Mouse (Mus musculus): ENCODE results near the gene Sec61a2. TPM values are rescaled to one million over a fixed set of nuclear protein-coding genes. Genes with fewer than 3 reads are reported as not detected.

The Sec61a2 gene
- polyA plus RNA-seq, 1 experiment, result 28.2 TPM

DNA sequence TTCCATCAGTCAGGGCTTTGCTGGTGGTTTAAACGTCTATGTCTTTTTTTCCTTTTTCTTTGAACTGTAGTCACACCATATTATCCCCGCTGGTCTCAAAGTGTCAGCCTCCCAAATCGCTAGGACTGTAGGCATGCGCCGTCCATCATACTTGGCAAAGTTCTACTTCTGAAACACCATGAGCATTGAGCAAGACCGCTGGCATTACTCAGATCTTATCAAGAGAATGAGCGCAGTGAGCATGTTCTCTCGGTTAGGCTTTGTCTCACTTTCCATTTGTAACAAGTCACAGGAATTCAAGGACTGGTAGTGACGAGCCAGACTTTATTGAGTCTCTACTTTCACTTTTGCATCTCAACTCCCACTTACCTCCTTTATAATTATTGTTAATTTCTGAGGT is 44.1 kb downstream of the Sec61a2 start:
- Histone ChIP-seq H3K4me2 (ENCODE audit: low read depth) (no peak overlapping the region), H3K27me3 (ENCODE audit: control insufficient read depth, insufficient read depth, insufficient read length) (no peaks in the 10 kb centered on the region), H3K36me3 (ENCODE audit: control insufficient read depth, insufficient read depth) (peaks cover 5% of the 10 kb centered on the region), H3ac (ENCODE audit: control insufficient read depth, insufficient read length) (no peak overlapping the region), H3K79me2 (ENCODE audit: control insufficient read depth, insufficient read depth) (peaks cover 52% of the 10 kb centered on the region), H3K4me3 (no peak overlapping the region)
- no peak for TF ChIP-seq MAX (IDR thresholded peaks at IDR 0.05; ENCODE audit: low read depth)
- no peak for TF ChIP-seq MYOD1 (IDR thresholded peaks at IDR 0.05; ENCODE audit: control insufficient read depth in 1 of 3, insufficient read length in 2 of 3, low read depth in 2 of 3)
- TF ChIP-seq TCF3 (IDR thresholded peaks at IDR 0.05; ENCODE audit: insufficient read length, low read depth), result no peak
- TF ChIP-seq E2F4 (IDR thresholded peaks at IDR 0.05; ENCODE audit: insufficient read depth), result no peak
- TF ChIP-seq TCF12 (IDR thresholded peaks at IDR 0.05; ENCODE audit: insufficient read depth, poor library complexity, severe bottlenecking), result no peak
- no peak for TF ChIP-seq POLR2AphosphoS2 (IDR thresholded peaks at IDR 0.05; ENCODE audit: insufficient read length, low read depth)
- no peak for TF ChIP-seq SRF (IDR thresholded peaks at IDR 0.05; ENCODE audit: control insufficient read depth, insufficient read length, low read depth)
- no peak for TF ChIP-seq CEBPB (IDR thresholded peaks at IDR 0.05; ENCODE audit: insufficient read depth, poor library complexity, severe bottlenecking)
- TF ChIP-seq USF1 (IDR thresholded peaks at IDR 0.05; ENCODE audit: low read depth), result no peak
- TF ChIP-seq POLR2A (IDR thresholded peaks at IDR 0.05; ENCODE audit: insufficient read length, low read depth), result no peak
- TF ChIP-seq REST (IDR thresholded peaks at IDR 0.05; ENCODE audit: insufficient read depth, insufficient read length), result no peak
- TF ChIP-seq MYOG (IDR thresholded peaks at IDR 0.05; ENCODE audit: control insufficient read depth in 1 of 3, insufficient read depth in 1 of 3, insufficient read length in 2 of 3, low read depth in 2 of 3), result no peak

- TF ChIP-seq POLR2AphosphoS2 (IDR thresholded peaks at IDR 0.05; ENCODE audit: insufficient read length, low read depth) (no peak), E2F4 (IDR thresholded peaks at IDR 0.05; ENCODE audit: insufficient read depth) (no peak), MAX (IDR thresholded peaks at IDR 0.05; ENCODE audit: low read depth) (no peak), MYOG (IDR thresholded peaks at IDR 0.05; ENCODE audit: control insufficient read depth in 1 of 3, insufficient read depth in 1 of 3, insufficient read length in 2 of 3, low read depth in 2 of 3) (no peak), POLR2A (IDR thresholded peaks at IDR 0.05; ENCODE audit: insufficient read length, low read depth) (no peak), TCF3 (IDR thresholded peaks at IDR 0.05; ENCODE audit: insufficient read length, low read depth) (no peak), TCF12 (IDR thresholded peaks at IDR 0.05; ENCODE audit: insufficient read depth, poor library complexity, severe bottlenecking) (no peak), CEBPB (IDR thresholded peaks at IDR 0.05; ENCODE audit: insufficient read depth, poor library complexity, severe bottlenecking) (no peak), USF1 (IDR thresholded peaks at IDR 0.05; ENCODE audit: low read depth) (no peak), REST (IDR thresholded peaks at IDR 0.05; ENCODE audit: insufficient read depth, insufficient read length) (no peak), SRF (IDR thresholded peaks at IDR 0.05; ENCODE audit: control insufficient read depth, insufficient read length, low read depth) (no peak), MYOD1 (IDR thresholded peaks at IDR 0.05; ENCODE audit: control insufficient read depth in 1 of 3, insufficient read length in 2 of 3, low read depth in 2 of 3) (no peak)
- Histone ChIP-seq H3K27me3 (ENCODE audit: control insufficient read depth, insufficient read depth, insufficient read length) (no peaks in the 10 kb centered on the region), H3K36me3 (ENCODE audit: control insufficient read depth, insufficient read depth) (peaks cover 4% of the 10 kb centered on the region), H3K4me2 (ENCODE audit: low read depth) (peak overlapping the region; percentile 85), H3ac (ENCODE audit: control insufficient read depth, insufficient read length) (peak overlapping the region; percentile 48), H3K79me2 (ENCODE audit: control insufficient read depth, insufficient read depth) (peaks cover 59% of the 10 kb centered on the region), H3K4me3 (peak overlapping the region; percentile 79)
Observed at GRCm38 (mm10) chr2:5845826-5846225, 49.4 kb downstream of the Sec61a2 start.

DNA sequence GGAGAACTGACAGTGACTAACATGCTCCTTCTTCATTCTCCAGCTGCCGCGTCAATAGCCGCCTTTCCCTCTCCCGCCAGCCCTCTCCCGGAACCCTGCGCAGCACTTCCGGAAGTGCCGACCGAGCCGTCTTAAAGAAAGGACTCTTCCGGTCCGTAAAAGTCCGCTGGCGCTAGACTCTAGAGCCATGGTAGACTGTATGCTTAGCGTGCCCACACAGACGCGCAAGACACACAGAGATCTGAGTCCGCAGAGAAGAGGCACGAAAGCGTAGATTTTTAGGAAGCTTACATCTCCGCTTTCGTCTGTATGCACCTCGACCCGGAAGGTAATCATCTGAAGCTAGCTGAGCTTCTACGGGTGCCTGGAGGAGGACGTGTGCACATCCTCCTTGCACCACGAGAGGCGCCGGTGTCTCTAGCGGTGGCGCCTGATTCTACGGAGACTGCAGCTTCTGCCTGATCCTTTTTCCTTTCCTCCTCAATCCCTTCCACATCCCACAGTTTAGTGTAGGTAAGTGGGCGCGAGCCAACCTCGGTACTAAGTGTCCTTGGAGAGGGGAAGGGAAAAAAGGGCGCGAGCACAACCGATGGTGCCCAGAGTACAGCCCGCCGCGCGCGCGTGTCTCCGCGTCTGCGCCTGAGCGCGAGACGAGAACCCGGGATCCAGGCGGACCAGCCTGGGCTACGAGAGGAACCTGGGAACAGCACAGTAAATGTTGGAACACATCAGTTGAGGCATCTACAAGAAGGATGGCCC is 50.2 kb downstream of the Sec61a2 start, which contains the start of the genes Nudt5 and Cdc123:
TSS of gene Nudt5 (plus strand) at position 147 of the 759 bp plus-strand sequence.
TSS of gene Cdc123 (minus strand) at position 292 of the 759 bp plus-strand sequence.
- TF ChIP-seq SRF (IDR thresholded peaks at IDR 0.05; ENCODE audit: control insufficient read depth, insufficient read length, low read depth) (peak; percentile 41), REST (IDR thresholded peaks at IDR 0.05; ENCODE audit: insufficient read depth, insufficient read length) (no peak), TCF3 (IDR thresholded peaks at IDR 0.05; ENCODE audit: insufficient read length, low read depth) (no peak), POLR2A (IDR thresholded peaks at IDR 0.05; ENCODE audit: insufficient read length, low read depth) (peak; percentile 78), MYOD1 (IDR thresholded peaks at IDR 0.05; ENCODE audit: control insufficient read depth in 1 of 3, insufficient read length in 2 of 3, low read depth in 2 of 3) (peak in 1 of 3 experiments; percentile 23), MYOG (IDR thresholded peaks at IDR 0.05; ENCODE audit: control insufficient read depth in 1 of 3, insufficient read depth in 1 of 3, insufficient read length in 2 of 3, low read depth in 2 of 3) (peak in 1 of 3 experiments; percentile 27), CEBPB (IDR thresholded peaks at IDR 0.05; ENCODE audit: insufficient read depth, poor library complexity, severe bottlenecking) (no peak), POLR2AphosphoS2 (IDR thresholded peaks at IDR 0.05; ENCODE audit: insufficient read length, low read depth) (peak; percentile 81), E2F4 (IDR thresholded peaks at IDR 0.05; ENCODE audit: insufficient read depth) (peak; percentile 69)
- H3K36me3 ChIP-seq (ENCODE audit: control insufficient read depth, insufficient read depth), result peaks cover 12% of the 10 kb centered on the region
- no peaks in the 10 kb centered on the region for H3K27me3 ChIP-seq (ENCODE audit: control insufficient read depth, insufficient read depth, insufficient read length)
- peak within 1 kb of the TSS; percentile 85 for H3K4me2 ChIP-seq (ENCODE audit: low read depth)
- H3ac ChIP-seq (ENCODE audit: control insufficient read depth, insufficient read length), result peak within 1 kb of the TSS; percentile 48
- H3K79me2 ChIP-seq (ENCODE audit: control insufficient read depth, insufficient read depth), result peaks cover 58% of the 10 kb centered on the region
- H3K4me3 ChIP-seq, result peak within 1 kb of the TSS; percentile 79

DNA sequence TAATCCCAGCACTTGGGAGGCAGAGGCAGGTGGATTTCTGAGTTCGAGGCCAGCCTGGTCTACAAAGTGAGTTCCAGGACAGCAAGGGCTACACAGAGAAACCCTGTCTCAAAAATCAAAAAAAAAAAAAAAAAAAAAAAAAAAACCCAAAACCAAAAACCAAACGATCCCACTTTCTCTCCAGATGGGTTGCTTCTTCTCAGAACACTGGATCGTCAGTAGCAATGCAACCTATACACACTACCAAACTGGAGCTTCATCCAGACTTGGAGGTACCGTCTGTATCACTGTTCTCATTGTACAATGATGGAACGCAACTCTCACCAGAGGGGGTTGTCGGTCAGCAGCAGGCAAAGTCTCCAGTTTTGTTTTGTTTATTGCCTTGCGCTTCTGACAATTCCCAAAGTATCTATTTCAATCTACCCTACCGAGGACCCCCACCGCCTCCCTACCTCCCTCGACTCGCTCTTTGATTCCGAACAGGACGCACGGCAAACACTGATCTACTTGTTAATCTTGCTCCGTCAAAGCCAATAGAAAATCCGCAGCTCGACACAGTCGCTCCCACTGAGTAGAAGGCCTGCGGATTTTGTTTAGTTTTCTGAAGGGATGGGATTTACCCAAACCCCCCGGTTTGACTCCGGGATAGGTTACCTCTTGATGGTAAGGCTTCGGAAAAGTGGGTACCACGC is 50.9 kb downstream of the Sec61a2 start:
- TF ChIP-seq CEBPB (IDR thresholded peaks at IDR 0.05; ENCODE audit: insufficient read depth, poor library complexity, severe bottlenecking), result no peak
- TF ChIP-seq POLR2AphosphoS2 (IDR thresholded peaks at IDR 0.05; ENCODE audit: insufficient read length, low read depth), result no peak
- TF ChIP-seq TCF3 (IDR thresholded peaks at IDR 0.05; ENCODE audit: insufficient read length, low read depth), result no peak
- TF ChIP-seq MYOD1 (IDR thresholded peaks at IDR 0.05; ENCODE audit: control insufficient read depth in 1 of 3, insufficient read length in 2 of 3, low read depth in 2 of 3), result no peak
- TF ChIP-seq REST (IDR thresholded peaks at IDR 0.05; ENCODE audit: insufficient read depth, insufficient read length), result no peak
- no peak for TF ChIP-seq USF1 (IDR thresholded peaks at IDR 0.05; ENCODE audit: low read depth)
- TF ChIP-seq MAX (IDR thresholded peaks at IDR 0.05; ENCODE audit: low read depth), result no peak
- TF ChIP-seq MYOG (IDR thresholded peaks at IDR 0.05; ENCODE audit: control insufficient read depth in 1 of 3, insufficient read depth in 1 of 3, insufficient read length in 2 of 3, low read depth in 2 of 3), result no peak
- no peak for TF ChIP-seq POLR2A (IDR thresholded peaks at IDR 0.05; ENCODE audit: insufficient read length, low read depth)
- no peak for TF ChIP-seq TCF12 (IDR thresholded peaks at IDR 0.05; ENCODE audit: insufficient read depth, poor library complexity, severe bottlenecking)
- TF ChIP-seq E2F4 (IDR thresholded peaks at IDR 0.05; ENCODE audit: insufficient read depth), result no peak
- TF ChIP-seq SRF (IDR thresholded peaks at IDR 0.05; ENCODE audit: control insufficient read depth, insufficient read length, low read depth), result no peak
- peak overlapping the region; percentile 79 for H3K4me3 ChIP-seq
- no peaks in the 10 kb centered on the region for H3K27me3 ChIP-seq (ENCODE audit: control insufficient read depth, insufficient read depth, insufficient read length)
- H3K79me2 ChIP-seq (ENCODE audit: control insufficient read depth, insufficient read depth), result peaks cover 52% of the 10 kb centered on the region
- H3K4me2 ChIP-seq (ENCODE audit: low read depth), result peak overlapping the region; percentile 67
- peak overlapping the region; percentile 48 for H3ac ChIP-seq (ENCODE audit: control insufficient read depth, insufficient read length)
- peaks cover 19% of the 10 kb centered on the region for H3K36me3 ChIP-seq (ENCODE audit: control insufficient read depth, insufficient read depth)
